Mouse (Mus musculus) cerebellum, adult 18-20 months (tissue): ENCODE results near the gene Mknk1.
A peak's percentile ranks its signal among the peaks of the same experiment; 100 is the strongest.

Experiments
- DNase-seq, 2 experiments: peaks; one replicate each; pipeline ENCODE4 v3.0.0; 2021

The Mknk1 gene

DNA sequence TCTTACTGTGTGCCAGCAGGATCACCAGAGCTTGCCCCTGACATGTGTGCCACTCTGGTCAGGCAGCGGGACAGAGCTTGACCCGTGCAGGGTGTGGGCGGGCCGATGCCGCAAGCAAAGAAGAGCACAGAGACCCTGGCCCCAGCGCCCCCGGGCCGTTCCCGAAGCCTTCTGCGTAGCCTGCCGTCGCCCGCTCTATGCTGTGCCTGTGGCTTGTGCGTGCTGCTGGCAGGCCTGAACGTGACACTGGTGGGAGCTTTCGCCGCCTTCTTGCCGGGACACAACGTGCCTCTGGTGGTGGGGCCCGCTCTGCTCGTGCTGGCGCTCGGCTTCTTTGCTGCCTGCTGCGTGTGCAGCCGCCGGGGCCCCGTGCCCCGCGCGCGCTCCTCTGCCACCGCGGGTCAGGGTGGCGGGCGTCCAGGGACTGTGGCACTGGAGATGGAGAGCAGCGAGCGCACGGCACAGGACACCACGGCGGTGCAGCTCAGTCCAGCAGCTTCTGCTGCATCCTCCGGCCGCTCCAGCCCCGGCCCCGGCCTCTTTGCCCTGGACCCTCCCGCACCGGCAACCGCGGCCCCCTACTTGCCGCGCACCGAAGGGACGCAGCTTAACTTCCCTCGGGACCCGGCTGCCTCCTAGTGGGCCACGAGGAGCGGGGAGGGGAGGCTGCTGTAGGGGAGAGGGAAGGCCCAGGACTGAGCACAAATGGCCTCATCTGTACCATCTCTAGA, 59.1 kb downstream of the Mknk1 start:
- DNase-seq = no peak

DNA sequence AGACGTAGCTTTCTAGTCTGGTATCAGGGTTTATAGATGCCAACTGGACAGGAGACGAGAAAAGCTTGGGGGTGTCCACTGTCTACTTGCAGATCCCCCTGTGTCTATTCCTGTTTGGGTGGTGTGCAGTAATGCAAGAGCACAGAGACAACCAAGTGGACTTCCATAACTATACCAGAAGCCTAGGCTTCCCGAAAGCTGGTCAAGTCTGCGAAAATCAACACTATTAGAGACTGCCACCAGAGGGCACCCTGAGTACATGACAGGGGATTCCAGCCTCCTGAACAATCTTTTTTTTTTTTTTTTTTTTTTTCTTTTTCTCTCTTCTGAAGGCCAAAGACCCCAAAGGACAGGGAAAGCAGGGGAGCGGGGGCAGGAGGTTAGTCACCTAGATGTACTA, 63.8 kb downstream of the Mknk1 start:
- DNase-seq = peak; percentile 79 to 82

DNA sequence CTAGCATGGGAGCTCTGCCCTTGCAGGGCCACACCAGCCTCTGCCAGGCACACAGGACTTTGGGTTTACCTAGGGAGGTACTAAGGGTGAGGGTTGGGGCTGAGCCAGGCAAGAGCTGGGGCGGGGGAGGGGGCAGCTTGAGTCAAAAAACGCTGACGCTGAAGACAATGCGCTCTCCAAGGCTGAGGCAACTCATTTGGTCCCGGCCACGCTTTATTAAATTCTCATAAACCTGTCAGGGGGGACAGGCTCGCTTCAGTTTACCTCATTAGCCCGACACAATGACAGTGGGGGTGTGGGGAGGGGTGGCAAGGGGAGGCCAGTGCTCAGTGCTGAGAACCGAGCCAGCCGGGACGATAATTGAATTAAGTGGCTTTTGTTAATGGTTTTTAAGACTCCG, 65.4 kb downstream of the Mknk1 start:
- DNase-seq = no peak

DNA sequence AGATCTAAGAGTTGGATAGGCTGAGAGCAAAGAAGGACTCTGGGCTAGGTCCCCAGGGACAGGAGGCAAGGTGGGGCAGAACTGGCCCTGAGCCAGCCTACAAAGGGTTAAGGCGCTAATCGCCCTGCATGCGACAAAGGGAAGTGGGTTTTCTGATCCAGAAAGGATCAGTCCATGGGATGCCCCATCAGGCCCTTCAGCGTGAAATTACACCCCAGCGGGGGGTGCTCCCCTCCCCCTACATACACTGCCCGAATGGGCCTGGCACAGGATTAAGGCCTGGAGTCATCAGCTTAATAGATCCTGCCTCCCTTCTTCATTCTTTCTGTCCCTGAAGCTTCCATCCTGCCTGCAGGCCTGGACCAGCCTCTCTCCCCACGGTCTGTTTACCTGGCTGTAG, 66.7 kb downstream of the Mknk1 start:
- DNase-seq = no peak

DNA sequence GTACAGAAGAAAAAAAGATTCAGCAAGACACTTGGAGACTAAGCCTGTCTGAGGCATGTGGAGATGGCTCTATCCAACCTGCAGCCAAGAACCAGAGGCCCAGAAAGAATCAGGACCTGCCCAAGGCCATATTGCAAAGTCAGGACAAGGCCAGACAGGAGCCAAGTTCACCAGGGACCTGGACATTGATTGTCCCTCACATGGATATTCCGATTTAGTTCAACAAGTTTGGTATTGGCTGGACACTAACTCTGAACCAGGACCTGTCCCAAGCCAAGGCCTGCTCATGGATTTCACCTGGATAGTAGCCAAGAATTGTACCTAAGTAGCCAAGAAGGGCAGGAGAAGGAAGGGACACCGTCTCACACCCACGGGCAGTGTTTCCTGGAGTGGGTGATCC, 67.8 kb downstream of the Mknk1 start:
- no peak for DNase-seq

DNA sequence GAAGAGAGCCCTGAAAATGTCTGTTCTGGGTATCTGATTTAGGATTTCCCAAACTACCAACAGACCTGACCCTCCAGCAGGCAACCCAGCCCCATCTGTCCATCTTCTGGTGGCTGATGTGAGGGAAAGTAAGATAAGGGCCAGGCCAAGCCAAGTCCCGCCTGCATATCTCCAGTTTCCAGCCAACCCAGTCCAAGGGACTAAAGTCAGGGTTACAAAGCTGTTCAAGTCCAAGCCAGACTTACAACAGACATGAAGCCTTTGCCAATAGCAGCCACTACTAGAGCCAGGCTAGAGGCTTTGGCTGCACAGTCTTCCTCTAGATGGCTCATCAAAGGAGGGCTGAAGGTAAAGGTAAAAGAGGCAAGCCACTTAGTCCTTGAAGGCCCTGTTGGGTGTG, 69.0 kb downstream of the Mknk1 start:
- no peak for DNase-seq

DNA sequence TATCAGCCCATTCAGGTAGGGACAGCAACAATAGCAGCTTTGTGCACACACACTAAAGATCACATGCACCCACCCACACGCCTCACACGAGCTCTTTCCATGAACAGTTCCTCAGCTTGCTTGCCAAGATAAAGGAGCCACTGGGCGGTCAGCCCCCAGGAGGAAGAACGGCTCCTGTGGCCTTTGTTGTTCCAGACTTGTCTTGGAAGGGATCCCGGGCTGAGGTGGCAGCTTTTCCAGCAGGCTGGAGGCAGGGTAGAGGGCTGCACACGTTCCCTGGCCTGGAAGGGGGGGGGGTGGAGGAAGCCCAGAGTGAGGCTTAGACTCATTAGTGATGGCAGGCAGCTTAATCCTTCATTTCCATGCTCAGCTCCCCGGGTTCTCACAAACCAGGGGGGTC, 69.6 kb downstream of the Mknk1 start:
- no peak for DNase-seq

DNA sequence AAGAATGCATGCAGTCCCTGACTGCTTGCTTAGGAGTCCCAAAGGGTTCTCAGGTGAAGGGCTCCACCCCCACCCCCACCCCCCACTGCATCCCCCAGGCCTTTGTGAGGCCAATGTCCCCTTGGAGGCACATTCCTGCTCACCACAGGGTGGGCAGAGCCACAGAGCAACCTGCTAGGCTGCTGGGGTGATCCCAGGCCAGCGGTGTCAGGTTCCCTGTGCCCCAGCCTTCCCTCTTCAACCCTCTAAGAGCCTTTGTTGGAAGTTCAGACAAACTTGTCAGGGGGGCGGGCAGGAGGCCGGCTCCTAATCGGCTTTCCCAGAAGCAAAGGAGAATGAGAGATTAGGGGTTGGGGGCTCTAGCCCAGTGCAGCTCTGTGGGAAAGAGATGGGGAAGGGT, 72.6 kb downstream of the Mknk1 start:
- DNase-seq = no peak

DNA sequence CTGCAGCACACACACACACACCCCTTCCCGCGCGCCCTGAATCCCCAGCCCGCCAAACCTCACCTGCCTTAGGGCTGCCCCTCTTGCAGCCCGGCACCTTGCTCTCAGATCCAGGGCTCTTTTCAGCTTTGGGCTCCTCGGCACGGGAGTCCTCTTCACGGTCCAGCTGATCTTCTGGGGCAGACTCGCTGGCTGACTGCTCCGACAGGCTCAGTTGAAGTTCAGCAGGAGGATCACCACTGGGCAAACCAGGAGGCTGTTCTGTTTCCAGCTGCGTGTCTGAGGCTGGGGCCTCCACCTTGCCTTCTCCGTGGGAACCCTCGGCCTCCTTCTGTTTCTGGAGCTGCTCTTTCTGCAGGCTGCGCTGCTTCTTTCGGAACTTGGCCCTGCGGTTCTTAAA, 80.9 kb downstream of the Mknk1 start:
- no peak for DNase-seq

DNA sequence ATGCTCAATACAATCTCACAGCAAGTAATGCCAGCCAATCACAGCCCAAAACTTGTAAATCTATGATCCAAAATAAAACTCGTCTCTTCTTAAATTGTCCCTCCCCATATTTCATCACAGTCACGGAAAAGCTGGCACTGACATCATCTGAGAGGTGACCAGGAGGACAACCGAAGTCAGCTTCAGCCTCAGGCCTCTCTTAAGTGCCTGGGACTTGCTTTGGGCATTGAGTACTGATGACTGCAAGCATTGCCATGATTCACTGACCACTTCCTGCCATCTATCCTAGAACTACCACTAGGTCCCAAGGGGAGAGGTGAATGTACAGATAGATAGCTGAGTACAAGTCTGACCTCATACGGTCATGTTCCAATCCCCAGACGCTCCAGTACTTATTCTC, 83.7 kb downstream of the Mknk1 start:
- DNase-seq = no peak

DNA sequence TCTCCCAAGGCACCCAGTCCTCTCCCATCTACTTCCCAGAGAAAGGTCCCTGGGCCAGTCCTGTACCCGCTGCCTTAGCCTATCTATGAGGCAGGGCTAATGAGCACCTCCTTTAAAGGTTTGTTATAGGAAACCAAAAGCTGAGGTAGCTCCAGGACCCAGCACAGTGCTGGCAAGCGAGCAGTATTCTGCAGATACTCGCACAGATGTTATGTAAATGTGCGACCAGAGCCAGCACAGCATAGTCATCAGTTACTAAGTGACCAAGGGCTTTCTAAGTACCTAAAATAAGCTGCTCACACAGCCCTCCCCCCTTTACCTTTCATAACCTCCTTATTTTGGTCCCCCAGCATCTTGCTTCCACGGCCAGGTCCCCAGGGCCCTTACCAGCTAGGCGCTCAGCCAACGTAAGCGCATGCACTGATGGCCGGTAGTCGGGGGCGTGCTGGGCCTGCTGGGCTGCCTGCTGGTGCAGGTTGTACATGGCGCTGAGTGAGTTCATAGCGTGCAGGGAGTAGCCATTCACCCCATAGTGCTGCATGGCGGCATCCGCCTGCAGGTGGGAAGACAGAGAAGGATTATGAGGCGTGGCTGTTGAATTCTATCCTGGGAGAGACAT, 84.4 kb downstream of the Mknk1 start:
- no peak for DNase-seq

DNA sequence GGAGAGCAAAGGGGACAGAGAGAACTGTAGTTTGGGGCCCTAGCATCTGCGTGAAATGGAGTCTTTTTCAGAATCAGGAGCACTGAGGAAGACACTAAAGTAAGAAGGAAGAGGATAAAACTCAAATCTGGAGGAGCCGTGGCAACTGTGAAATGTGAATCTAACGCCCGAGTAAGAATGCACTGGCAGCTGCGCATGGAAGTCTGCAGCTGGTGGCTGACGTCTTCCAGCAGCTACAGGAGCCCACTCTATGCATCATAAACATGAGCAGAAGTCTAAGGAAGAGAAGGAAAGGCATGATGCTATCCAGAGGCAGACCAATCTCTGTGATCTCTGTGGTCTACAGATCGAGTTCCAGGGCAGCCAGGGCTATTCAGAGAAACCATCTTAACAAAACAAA, 88.6 kb downstream of the Mknk1 start:
- no peak for DNase-seq
